Mouse (Mus musculus): ENCODE measurements at regions not wholly inside any gene's neighbourhood (a gene's known extent, or its start where the extent isn't known, plus 50 kb on each side); places are given as distances from the start of the nearest gene placed in this dataset.

GRCm38 (mm10) chrX:139392777-139393176 is 59.3 kb downstream of the Trap1a start:
- DNase-seq = peak; percentile 5

- DNase-seq = peak; percentile 14
Observed at GRCm38 (mm10) chrX:139416701-139417100, 63.5 kb upstream of the D330045A20Rik start.

GRCm38 (mm10) chrX:139419867-139420266 is 60.3 kb upstream of the D330045A20Rik start:
- DNase-seq = no peak

GRCm38 (mm10) chrX:139424307-139424706 is 55.9 kb upstream of the D330045A20Rik start:
- DNase-seq = no peak
